Mouse (Mus musculus) heart, adult 2 months (tissue): ENCODE data around the gene Rrbp1. TPM values are rescaled to one million over a fixed set of nuclear protein-coding genes. Genes with fewer than 3 reads are reported as not detected.

ENCODE experiments used
- DNase-seq, 2 experiments: peaks; one replicate each; pipeline ENCODE4 v3.0.0; 2021
- H3K27ac ChIP-seq: fragments of 200-600 bp; 2 replicates; pipeline ENCODE4 v1.8.1; 2022
- H3K27me3 ChIP-seq: fragments of 200-500 bp; 2 replicates; pipeline ENCODE4 v1.6.1; 2012; ENCODE audit warnings: mild to moderate bottlenecking, low read length, inconsistent platforms, mixed read lengths; ENCODE audit not compliant: control insufficient read depth, insufficient read depth
- H3K36me3 ChIP-seq: fragments of 200-500 bp; 2 replicates; pipeline ENCODE4 v1.6.1; 2012; ENCODE audit warnings: low read length, inconsistent platforms; ENCODE audit not compliant: control insufficient read depth, insufficient read depth
- H3K4me1 ChIP-seq: fragments of 200-500 bp; 2 replicates; pipeline ENCODE4 v1.6.1; 2011; ENCODE audit warnings: low read length; ENCODE audit not compliant: control insufficient read depth, insufficient read depth
- H3K4me3 ChIP-seq: fragments of 200-600 bp; 2 replicates; pipeline ENCODE4 v1.8.1; 2022
- H3K79me2 ChIP-seq: fragments of 200-500 bp; replicated peaks from 2 replicates; pipeline ENCODE4 v1.6.1; 2012; ENCODE audit warnings: mild to moderate bottlenecking, inconsistent platforms, low read length, moderate library complexity, mixed read lengths; ENCODE audit not compliant: control insufficient read depth, insufficient read depth
- H3K9ac ChIP-seq: fragments of 200-500 bp; 2 replicates; pipeline ENCODE4 v1.6.1; 2012; ENCODE audit warnings: low read depth, mild to moderate bottlenecking, control low read depth, inconsistent platforms, low read length, mixed read lengths
- CTCF ChIP-seq: fragments of 200-600 bp; IDR thresholded peaks from 2 replicates; pipeline ENCODE4 v1.8.1; 2022; ENCODE audit warnings: antibody characterized with exemption, mild to moderate bottlenecking, moderate library complexity
- EP300 ChIP-seq: fragments of 200-500 bp; IDR thresholded peaks from 2 replicates; pipeline ENCODE4 v1.6.1; 2011; ENCODE audit warnings: low read depth, low read length, control low read depth; ENCODE audit not compliant: insufficient read depth
- POLR2A ChIP-seq: fragments of 200-500 bp; IDR thresholded peaks from 2 replicates; pipeline ENCODE4 v1.6.1; 2011; ENCODE audit warnings: mild to moderate bottlenecking, low read depth, low read length, control low read depth; ENCODE audit not compliant: insufficient read depth
- WGBS: fragments of 180-500 bp; shearing (Covaris S2); methylation state at CpG from one replicate; pipeline ENCODE4 v1.1.7; 2018; 5-methylcytosine and 5-hydroxymethylcytosine counted together
- intact Hi-C: fragments of 180-260 bp; cut with DNase I; formaldehyde crosslinking; loops from one replicate; pipeline ENCODE4 v1.15.1; 2025
- polyA plus RNA-seq: library from polyadenylated mRNA; depleted of rRNA; stranded (reverse); fragments of >200 nt; gene quantifications from 2 replicates; pipeline ENCODE4 v1.2.3, GENCODE M21; 2012
- total RNA-seq, 2 experiments: library from RNA; stranded (reverse); gene quantifications; 2 replicates each; pipeline ENCODE4 v1.2.3; 2021

Rrbp1 gene
- total and polyA plus RNA-seq, 3 experiments: 47.2 to 117 (median 106) TPM

DNA sequence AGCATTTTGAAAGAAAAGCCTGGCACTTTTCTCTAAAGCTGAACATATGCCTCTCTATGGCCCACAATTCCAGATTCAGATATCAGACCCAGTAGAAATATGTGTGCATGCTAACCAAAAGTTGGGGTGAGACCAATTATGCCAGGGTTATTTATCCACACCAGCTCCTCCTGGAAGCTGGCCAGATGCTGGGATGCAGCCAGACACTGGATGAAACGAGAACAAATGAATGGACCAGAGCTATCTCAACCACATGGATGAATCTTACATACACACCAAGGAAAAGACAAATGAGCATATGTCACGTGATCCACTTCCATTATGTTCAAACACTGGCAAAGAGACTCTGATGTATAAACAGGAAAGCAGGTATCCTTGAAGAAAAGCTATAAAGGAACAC, 7.5 kb downstream of the Rrbp1 start:
- TF ChIP-seq POLR2A (no peak), EP300 (no peak), CTCF (no peak)
- peaks cover 31% of the 10 kb centered on the region for H3K4me1 ChIP-seq

DNA sequence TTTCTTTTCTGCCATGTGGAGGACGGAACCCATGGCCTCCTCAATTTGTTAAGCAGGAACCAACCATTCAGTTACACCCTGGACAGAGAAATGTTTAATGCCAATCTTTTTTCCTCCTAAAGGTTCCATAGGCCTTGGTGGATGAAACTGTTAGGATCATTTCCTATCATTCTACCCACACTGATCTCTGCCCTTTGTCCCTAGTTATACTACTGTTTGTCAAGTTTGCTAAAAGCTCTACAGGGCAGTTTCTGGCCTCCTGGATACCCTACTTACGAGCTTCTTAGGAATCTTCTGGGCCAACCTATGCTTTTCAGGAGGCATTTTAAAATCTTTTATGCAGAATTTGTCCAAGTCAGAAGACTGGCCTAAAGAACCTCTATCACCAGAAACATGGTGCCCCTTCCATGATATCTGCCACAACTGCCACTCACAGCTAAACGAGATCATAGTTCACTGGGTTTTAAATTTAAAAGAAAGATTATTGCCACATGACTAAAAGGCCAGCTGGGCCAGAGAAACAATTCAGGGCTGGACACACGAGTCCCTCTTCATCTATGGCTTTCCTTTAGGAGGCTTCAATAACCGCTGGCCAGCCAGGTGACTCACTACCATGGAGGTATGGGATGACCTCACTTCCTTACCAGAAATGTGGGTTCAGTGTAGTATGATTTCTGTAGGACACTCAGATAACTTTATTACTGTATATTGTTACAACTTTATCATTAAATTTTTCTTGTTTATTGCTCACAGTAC, 8.7 kb downstream of the Rrbp1 start:
- H3K36me3 ChIP-seq: peaks cover 44% of the 10 kb centered on the region
- DNase-seq: peak in 1 of 2 experiments; percentile 9
- intact Hi-C loops: no loop called here
- 72% methylated on average over 5 of the region's 5 CpGs for WGBS
- no peak overlapping the region for H3K27ac ChIP-seq
- no peak overlapping the region for H3K4me3 ChIP-seq
- H3K79me2 ChIP-seq: peaks cover 11% of the 10 kb centered on the region
- H3K27me3 ChIP-seq: no peaks in the 10 kb centered on the region
- no peak overlapping the region for H3K9ac ChIP-seq
- H3K4me1 ChIP-seq: peaks cover 30% of the 10 kb centered on the region
- TF ChIP-seq EP300 (no peak), CTCF (no peak), POLR2A (no peak)

More for the DNA sequence above, 7.5 kb downstream of the Rrbp1 start:
- H3K27me3 ChIP-seq: no peaks in the 10 kb centered on the region
- peak; percentile 41 to 43 for DNase-seq
- H3K79me2 ChIP-seq: peaks cover 11% of the 10 kb centered on the region
- no peak overlapping the region for H3K4me3 ChIP-seq
- H3K36me3 ChIP-seq: peaks cover 48% of the 10 kb centered on the region
- 19% methylated on average over 2 of the region's 2 CpGs for WGBS
- no peak overlapping the region for H3K27ac ChIP-seq
- no peak overlapping the region for H3K9ac ChIP-seq
- intact Hi-C loops: no loop called here

DNA sequence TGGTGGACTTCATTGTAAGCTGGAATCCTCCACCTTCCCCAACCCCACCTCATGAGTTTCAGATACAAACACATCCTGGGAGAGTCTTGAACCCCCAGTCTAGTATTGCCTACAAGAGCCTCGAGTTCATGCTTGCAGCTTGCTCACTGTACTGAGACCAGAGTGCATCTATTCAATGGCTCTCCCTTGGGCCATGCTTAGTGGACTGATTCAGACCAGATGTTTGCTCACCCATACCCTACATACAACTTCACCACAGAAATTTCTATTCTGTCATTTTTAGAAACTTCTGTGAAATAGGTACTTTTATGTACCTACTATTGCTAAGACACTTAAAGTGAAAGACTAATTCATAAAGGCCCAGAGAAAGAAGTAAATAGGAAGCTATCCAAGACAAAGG, 18.1 kb downstream of the Rrbp1 start:
- peak overlapping the region; percentile 44 for H3K27ac ChIP-seq
- H3K27me3 ChIP-seq: no peaks in the 10 kb centered on the region
- H3K36me3 ChIP-seq: peaks cover 29% of the 10 kb centered on the region
- 40% methylated on average over 1 of the region's 1 CpGs for whole genome bisulfite sequencing
- TF ChIP-seq POLR2A (no peak), CTCF (no peak), EP300 (no peak)
- no peak overlapping the region for H3K9ac ChIP-seq
- H3K4me1 ChIP-seq: peaks cover 22% of the 10 kb centered on the region
- H3K79me2 ChIP-seq: peaks cover 15% of the 10 kb centered on the region
- intact Hi-C loops: no loop called here
- H3K4me3 ChIP-seq: no peak overlapping the region
- peak in 1 of 2 experiments; percentile 17 for DNase-seq

DNA sequence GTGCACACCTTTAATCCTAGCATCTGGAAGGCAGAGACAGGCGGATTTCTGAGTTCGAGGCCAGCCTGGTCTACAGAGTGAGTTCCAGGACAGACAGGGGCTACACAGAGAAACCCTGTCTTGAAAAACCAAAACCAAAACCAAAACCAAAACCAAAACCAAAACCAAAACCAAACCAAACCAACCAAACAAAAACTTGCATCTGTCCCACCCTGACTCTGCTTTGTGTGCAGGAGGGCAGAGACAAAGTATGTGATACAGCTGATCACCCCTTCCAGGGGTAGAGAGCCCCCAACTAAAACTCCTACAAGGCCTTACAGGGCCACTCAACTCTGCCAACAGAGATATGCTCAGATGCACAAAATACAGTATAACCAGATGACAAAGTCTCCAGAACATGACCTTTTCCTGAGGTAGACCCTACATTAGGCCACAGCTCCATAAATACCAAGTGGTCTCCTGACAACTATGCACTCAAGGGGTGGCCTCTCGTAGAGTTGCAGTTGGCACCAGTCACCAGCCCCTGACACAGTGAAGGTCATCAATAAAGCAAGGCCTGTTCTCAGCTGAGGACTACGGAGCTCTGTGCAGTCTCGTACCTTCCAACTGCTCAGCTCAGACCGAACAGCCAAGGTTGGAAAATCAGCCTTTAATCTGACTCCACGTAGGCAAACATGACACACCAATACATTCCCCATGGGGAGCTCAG, 18.9 kb downstream of the Rrbp1 start:
- WGBS: 74% methylated on average over 7 of the region's 7 CpGs
- peaks cover 25% of the 10 kb centered on the region for H3K4me1 ChIP-seq
- DNase-seq: peak in 1 of 2 experiments; percentile 17
- peaks cover 32% of the 10 kb centered on the region for H3K36me3 ChIP-seq
- no peak overlapping the region for H3K4me3 ChIP-seq
- TF ChIP-seq POLR2A (no peak), EP300 (no peak), CTCF (no peak)
- peak overlapping the region; percentile 40 for H3K27ac ChIP-seq
- H3K79me2 ChIP-seq: peaks cover 18% of the 10 kb centered on the region
- H3K9ac ChIP-seq: peak overlapping the region; percentile 3; the same call in 1 of the 2 replicates
- H3K27me3 ChIP-seq: no peaks in the 10 kb centered on the region
- intact Hi-C loops: loop anchor here (1.0 to 2.0 kb wide), 2 partner anchors 9 to 17 kb away; no protein-coding TSS in a partner anchor

DNA sequence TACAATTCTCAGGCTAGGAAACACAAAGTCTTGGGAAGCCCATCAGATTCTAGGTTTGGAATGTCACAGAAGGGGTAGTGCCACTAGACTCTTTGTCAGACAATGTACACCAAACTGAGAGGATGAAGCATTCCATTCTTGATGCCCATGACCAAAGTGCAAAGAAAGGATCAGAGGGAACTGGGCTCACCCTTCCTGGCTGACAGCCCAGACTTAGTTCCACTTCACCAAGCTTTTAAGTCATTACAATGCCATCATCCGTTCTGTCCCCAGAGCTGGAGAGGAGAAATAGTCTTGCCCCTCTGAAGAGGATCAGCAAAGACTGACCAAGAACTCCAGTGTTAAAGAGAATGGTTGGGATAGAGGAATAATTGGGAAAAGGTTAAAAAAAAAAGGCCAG, 20.1 kb downstream of the Rrbp1 start:
- Histone ChIP-seq H3K79me2 (peaks cover 19% of the 10 kb centered on the region), H3K4me1 (peaks cover 27% of the 10 kb centered on the region), H3K27me3 (no peaks in the 10 kb centered on the region), H3K27ac (no peak overlapping the region; the same call in 1 of the 2 replicates), H3K36me3 (peaks cover 33% of the 10 kb centered on the region), H3K9ac (no peak overlapping the region), H3K4me3 (no peak overlapping the region)
- TF ChIP-seq POLR2A (no peak), CTCF (no peak), EP300 (no peak)
- WGBS: 8% methylated on average over 1 of the region's 1 CpGs
- DNase-seq: peak; percentile 23 to 35
- intact Hi-C loops: loop anchor here (1.0 to 2.0 kb wide), 2 partner anchors 10 to 18 kb away; no protein-coding TSS in a partner anchor

DNA sequence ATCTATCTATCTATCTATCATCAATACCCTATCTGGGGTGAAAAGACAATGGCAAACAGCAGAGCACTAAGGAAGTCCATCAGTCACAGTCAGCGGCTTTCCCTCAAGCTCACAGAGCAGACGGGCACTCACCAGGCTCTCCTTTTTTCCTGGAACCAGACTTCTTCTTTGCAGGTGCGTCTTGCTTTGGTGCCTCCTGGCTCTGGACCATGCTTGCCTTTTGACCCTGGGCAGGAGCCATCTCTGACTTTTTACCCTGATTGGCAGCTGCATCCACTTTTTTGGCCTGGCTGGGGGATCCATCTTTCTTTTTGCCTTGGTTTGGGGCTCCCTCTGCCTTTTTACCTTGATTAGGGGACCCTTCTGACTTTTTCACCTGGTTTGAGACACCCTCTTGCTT, 23.0 kb downstream of the Rrbp1 start:
- Histone ChIP-seq H3K27me3 (no peaks in the 10 kb centered on the region), H3K79me2 (peaks cover 16% of the 10 kb centered on the region), H3K4me3 (no peak overlapping the region), H3K27ac (no peak overlapping the region), H3K36me3 (peaks cover 34% of the 10 kb centered on the region), H3K4me1 (peaks cover 29% of the 10 kb centered on the region), H3K9ac (no peak overlapping the region)
- DNase-seq: no peak
- intact Hi-C loops: loop anchor here (10.0 kb wide), 1 partner anchor 297 kb away; no protein-coding TSS in a partner anchor
- TF ChIP-seq EP300: no peak
- TF ChIP-seq CTCF: no peak
- no peak for TF ChIP-seq POLR2A
- WGBS: 86% methylated on average over 3 of the region's 3 CpGs
